In genomic region chr6:34176864-34177247, GRCm38 (mm10) we compare ENCODE assay signal across 8 mouse cellular contexts. TPM values are rescaled to one million over a fixed set of nuclear protein-coding genes. Genes with fewer than 3 reads are reported as not detected.
A peak's percentile ranks its signal among the peaks of the same experiment; 100 is the strongest.
DNase-seq lines count a peak whose midpoint lies in the region; ATAC-seq and TF ChIP-seq lines count a peak whose summit lies in the region.

Slc35b4 (minus strand) TSS chr6:34177111.

- peak; percentile 68; the same call in 1 of the 2 replicates for TF ChIP-seq POLR2A in bone marrow, adult 2 months (IDR thresholded peaks at IDR 0.05; ENCODE audit: borderline replicate concordance, control insufficient read depth, low read depth, low read length)
- TF ChIP-seq POLR2A in limb, embryonic 14.5 days (IDR thresholded peaks at IDR 0.05; ENCODE audit: borderline replicate concordance, extremely low read depth, insufficient read depth, insufficient read length), result peak; percentile 69; the same call in 1 of the 2 replicates

- H3K36me3 ChIP-seq in embryonic facial prominence, embryonic 15.5 days, result no peaks in the 10 kb centered on the region
- H3K36me3 ChIP-seq in limb, embryonic 14.5 days (ENCODE audit: control insufficient read depth, insufficient read depth, low read length), result no peaks in the 10 kb centered on the region
- no peaks in the 10 kb centered on the region for H3K36me3 ChIP-seq in midbrain, postnatal 0 days (ENCODE audit: insufficient read depth, low read length)

- WGBS in bone marrow, adult 2 months, result under 1% methylated on average over 29 of the region's 29 CpGs
- under 1% methylated on average over 29 of the region's 29 CpGs for WGBS in embryonic facial prominence, embryonic 15.5 days
- 1% methylated on average over 25 of the region's 29 CpGs for WGBS in limb, embryonic 14.5 days
- under 1% methylated on average over 29 of the region's 29 CpGs for WGBS in midbrain, postnatal 0 days

- no peak for TF ChIP-seq CTCF in bone marrow, adult 2 months (IDR thresholded peaks at IDR 0.05; ENCODE audit: control insufficient read depth, insufficient read depth, low read length)
- peak; percentile 21; the same call in 1 of the 2 replicates for TF ChIP-seq CTCF in midbrain, postnatal 0 days (IDR thresholded peaks at IDR 0.05)

- H3K4me2 ChIP-seq in embryonic facial prominence, embryonic 15.5 days (replicated peaks), result peak within 1 kb of the TSS; percentile 70
- peak within 1 kb of the TSS; percentile 65 for H3K4me2 ChIP-seq in limb, embryonic 14.5 days (replicated peaks; ENCODE audit: low read depth, low read length, severe bottlenecking)
- H3K4me2 ChIP-seq in midbrain, postnatal 0 days (ENCODE audit: low read depth, low read length, poor library complexity, severe bottlenecking), result peak within 1 kb of the TSS; percentile 79

- H3K27me3 ChIP-seq in embryonic facial prominence, embryonic 15.5 days, result no peaks in the 10 kb centered on the region
- no peaks in the 10 kb centered on the region for H3K27me3 ChIP-seq in limb, embryonic 14.5 days (ENCODE audit: control insufficient read depth, insufficient read depth, low read length)
- no peaks in the 10 kb centered on the region for H3K27me3 ChIP-seq in midbrain, postnatal 0 days (ENCODE audit: insufficient read depth, low read length)

- peak; percentile 99 for ATAC-seq in embryonic facial prominence, embryonic 15.5 days (ENCODE audit: insufficient number of reproducible peaks, low FRiP score, low TSS enrichment, low read depth)
- peak; percentile 99 for ATAC-seq in limb, embryonic 14.5 days (ENCODE audit: low FRiP score, low read depth)
- ATAC-seq in midbrain, postnatal 0 days (ENCODE audit: low FRiP score), result peak; percentile 99

- peak within 1 kb of the TSS; percentile 78 for H3K4me3 ChIP-seq in bone marrow, adult 2 months (replicated peaks; ENCODE audit: control insufficient read depth, low read depth, low read length)
- peak within 1 kb of the TSS; percentile 91 for H3K4me3 ChIP-seq in embryonic facial prominence, embryonic 15.5 days (replicated peaks)
- peak within 1 kb of the TSS; percentile 80 for H3K4me3 ChIP-seq in limb, embryonic 14.5 days (replicated peaks; ENCODE audit: low read length)
- peak within 1 kb of the TSS; percentile 79 for H3K4me3 ChIP-seq in midbrain, postnatal 0 days (ENCODE audit: low read depth, low read length)

- H3K4me1 ChIP-seq in bone marrow, adult 2 months (ENCODE audit: control insufficient read depth, insufficient read depth, low read length), result peaks cover 2% of the 10 kb centered on the region; the same call in 1 of the 2 replicates
- H3K4me1 ChIP-seq in embryonic facial prominence, embryonic 15.5 days, result peaks cover 20% of the 10 kb centered on the region
- H3K4me1 ChIP-seq in limb, embryonic 14.5 days (ENCODE audit: control insufficient read depth, insufficient read depth, low read length), result peaks cover 7% of the 10 kb centered on the region
- peaks cover 7% of the 10 kb centered on the region; the same call in 1 of the 2 replicates for H3K4me1 ChIP-seq in midbrain, postnatal 0 days (ENCODE audit: insufficient read depth, low read length)

- no peaks in the 10 kb centered on the region for H3K9me3 ChIP-seq in embryonic facial prominence, embryonic 15.5 days (replicated peaks)
- H3K9me3 ChIP-seq in limb, embryonic 14.5 days (ENCODE audit: control insufficient read depth, low read length), result no peaks in the 10 kb centered on the region
- no peaks in the 10 kb centered on the region for H3K9me3 ChIP-seq in midbrain, postnatal 0 days (ENCODE audit: low read length)

- peak; percentile 98 for DNase-seq in 416B (ENCODE audit: low read depth)
- peak; percentile 95 for DNase-seq in heart, adult 8-10 months (ENCODE audit: low spot score)
- peak; percentile 98 for DNase-seq in kidney, adult 9 months
- DNase-seq in limb, embryonic 14.5 days (ENCODE audit: low spot score), result peak; percentile 97
- peak; percentile 98 for DNase-seq in midbrain, postnatal 0 days (ENCODE audit: low spot score)
- DNase-seq in spleen, postnatal 14 days (ENCODE audit: low spot score in 2 of 2), result peak; percentile 72 to 87

- H3K9ac ChIP-seq in embryonic facial prominence, embryonic 15.5 days, result peak within 1 kb of the TSS; percentile 84
- H3K9ac ChIP-seq in limb, embryonic 14.5 days (ENCODE audit: low read depth, low read length, severe bottlenecking), result peak within 1 kb of the TSS; percentile 85
- H3K9ac ChIP-seq in midbrain, postnatal 0 days (replicated peaks; ENCODE audit: low read length, poor library complexity, severe bottlenecking), result peak within 1 kb of the TSS; percentile 75

- peak within 1 kb of the TSS; percentile 72 for H3K27ac ChIP-seq in bone marrow, adult 2 months (ENCODE audit: control insufficient read depth, insufficient read depth, low read depth, low read length, poor library complexity)
- peak within 1 kb of the TSS; percentile 89 for H3K27ac ChIP-seq in embryonic facial prominence, embryonic 15.5 days (replicated peaks)
- peak within 1 kb of the TSS; percentile 81 for H3K27ac ChIP-seq in limb, embryonic 14.5 days (replicated peaks; ENCODE audit: low read depth, low read length)
- peak within 1 kb of the TSS; percentile 74 for H3K27ac ChIP-seq in midbrain, postnatal 0 days (ENCODE audit: low read depth, low read length)

RNA-seq across cellular contexts. Expression of gene Slc35b4, which starts in this region (rescaled TPM):
- polyA plus RNA-seq in bone marrow, adult 2 months (2011; ENCODE audit: insufficient read depth, insufficient read length, low replicate concordance, missing spikeins), result 1.9 and 5.1 TPM in 2 replicates
- 43.6 and 44.5 TPM in 2 replicates for polyA plus RNA-seq in embryonic facial prominence, embryonic 15.5 days (2015; fragmentation: Nextera tagmentation; extraction: Ambion mirVana)
- 1 to 10 TPM; 6.9 to 9.2 (median 7.6) TPM for total RNA-seq in heart, adult 8-10 months (2022)
- polyA plus RNA-seq in limb, embryonic 14.5 days (2012; rRNA removed), result 37.3 and 42.6 TPM in 2 replicates
- polyA plus RNA-seq in limb, embryonic 14.5 days (2014; fragmentation: Nextera tagmentation; extraction: Ambion mirVana), result 45.7 and 47.7 TPM in 2 replicates
- 24.5 and 30.8 TPM in 2 replicates for total RNA-seq in midbrain, postnatal 0 days (2014; rRNA removed)
- polyA plus RNA-seq in midbrain, postnatal 0 days (2015; fragmentation: Nextera tagmentation; extraction: Ambion mirVana), result 30.6 and 36.5 TPM in 2 replicates

Comparison
In these comparisons a context has a peak if more than half of its experiments do, and no peak if none do; other contexts are left out.
1. Peak in every context shown above with its lines: DNase-seq, ATAC-seq, H3K4me3 ChIP-seq and H3K27ac ChIP-seq.